Mouse (Mus musculus): ENCODE measurements around the gene Sema7a. TPM values are rescaled to one million over a fixed set of nuclear protein-coding genes. Genes with fewer than 3 reads are reported as not detected.

Sema7a gene
- polyA plus RNA-seq, 1 experiment from 2014 or later, result 1.7 TPM

DNA sequence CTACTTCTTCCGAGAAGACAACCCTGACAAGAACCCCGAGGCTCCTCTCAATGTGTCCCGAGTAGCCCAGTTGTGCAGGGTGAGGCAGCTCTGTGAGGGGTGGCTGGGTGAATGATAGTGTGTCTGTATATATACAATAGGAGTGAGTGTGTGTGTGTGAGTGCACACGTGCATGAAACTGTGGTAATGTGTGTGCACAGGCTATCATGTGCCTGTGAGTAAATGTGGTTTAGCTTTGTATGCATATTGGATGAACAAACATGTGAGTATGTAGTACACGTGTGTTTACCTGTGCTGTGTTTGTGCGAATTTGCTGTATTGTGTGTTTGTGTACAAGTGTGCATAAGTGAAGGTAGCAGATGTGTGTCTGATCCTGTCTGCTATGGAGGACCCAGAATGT is 15.9 kb downstream of the Sema7a start:
- Histone ChIP-seq H3K4me2 (replicated peaks) (no peak overlapping the region), H3K9ac (no peak overlapping the region), H3K9me3 (replicated peaks) (no peaks in the 10 kb centered on the region), H3K27me3 (no peaks in the 10 kb centered on the region), H3K27ac (no peak overlapping the region), H3K4me3 (no peak overlapping the region), H3K36me3 (peaks cover 31% of the 10 kb centered on the region; the same call in 1 of the 2 replicates), H3K4me1 (peaks cover 19% of the 10 kb centered on the region)
- no peak for ATAC-seq (ENCODE audit: low FRiP score)
- 92% methylated on average over 6 of the region's 6 CpGs for WGBS

DNA sequence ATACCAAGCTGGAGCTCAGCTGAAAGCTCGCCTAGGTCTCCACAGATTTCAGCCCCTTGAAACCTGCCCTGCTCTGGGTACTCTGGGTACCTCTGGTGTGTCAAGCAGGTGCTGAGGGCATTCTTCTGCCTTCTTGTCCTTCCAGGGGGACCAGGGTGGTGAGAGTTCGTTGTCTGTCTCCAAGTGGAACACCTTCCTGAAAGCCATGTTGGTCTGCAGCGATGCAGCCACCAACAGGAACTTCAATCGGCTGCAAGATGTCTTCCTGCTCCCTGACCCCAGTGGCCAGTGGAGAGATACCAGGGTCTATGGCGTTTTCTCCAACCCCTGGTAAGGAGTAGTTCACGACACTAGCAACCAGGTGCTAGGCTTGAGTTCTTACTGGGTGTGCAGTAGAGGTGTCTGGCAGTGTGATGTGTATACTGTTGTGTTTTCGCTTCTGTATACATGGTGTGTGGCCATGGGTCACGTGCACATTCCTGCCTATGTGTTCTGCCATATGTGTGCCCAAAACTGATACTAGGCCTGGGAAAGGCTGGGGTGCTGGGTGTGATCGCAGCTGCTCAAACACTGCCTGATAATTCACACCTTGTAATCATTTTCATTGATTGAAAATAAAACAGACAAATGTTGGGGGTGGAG is 16.4 kb downstream of the Sema7a start:
- 84% methylated on average over 9 of the region's 9 CpGs for WGBS
- Histone ChIP-seq H3K4me1 (peaks cover 13% of the 10 kb centered on the region), H3K27ac (no peak overlapping the region), H3K9ac (no peak overlapping the region), H3K9me3 (replicated peaks) (no peaks in the 10 kb centered on the region), H3K4me2 (replicated peaks) (no peak overlapping the region), H3K4me3 (no peak overlapping the region), H3K36me3 (peaks cover 37% of the 10 kb centered on the region), H3K27me3 (no peaks in the 10 kb centered on the region)
- ATAC-seq (ENCODE audit: low FRiP score), result no peak

DNA sequence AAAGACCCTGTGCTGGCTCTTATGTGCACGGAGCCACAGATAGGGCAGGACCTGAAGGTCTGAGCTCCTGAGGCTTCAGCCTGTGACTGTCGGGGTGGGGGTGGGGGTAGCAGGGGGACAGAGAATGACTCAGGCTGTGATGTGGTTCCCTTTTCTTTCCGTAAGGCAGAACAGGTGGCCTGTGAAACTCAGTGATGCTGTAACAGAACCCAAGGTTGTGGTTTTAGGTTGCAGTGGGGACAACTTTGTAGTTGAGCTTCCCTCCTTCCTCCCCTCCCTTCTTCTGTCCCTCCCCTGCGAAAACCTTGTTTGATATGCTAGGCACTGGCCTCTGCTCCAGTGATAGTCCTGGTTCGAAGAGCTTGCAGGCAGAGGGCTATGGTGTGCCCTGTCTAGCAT is 16.9 kb downstream of the Sema7a start:
- H3K36me3 ChIP-seq, result peaks cover 40% of the 10 kb centered on the region
- 84% methylated on average over 5 of the region's 5 CpGs for WGBS
- H3K27me3 ChIP-seq, result no peaks in the 10 kb centered on the region
- H3K4me2 ChIP-seq (replicated peaks), result no peak overlapping the region
- ATAC-seq (ENCODE audit: low FRiP score), result no peak
- H3K9me3 ChIP-seq (replicated peaks), result no peaks in the 10 kb centered on the region
- no peak overlapping the region for H3K4me3 ChIP-seq
- no peak overlapping the region for H3K9ac ChIP-seq
- H3K4me1 ChIP-seq, result peaks cover 11% of the 10 kb centered on the region
- no peak overlapping the region for H3K27ac ChIP-seq

DNA sequence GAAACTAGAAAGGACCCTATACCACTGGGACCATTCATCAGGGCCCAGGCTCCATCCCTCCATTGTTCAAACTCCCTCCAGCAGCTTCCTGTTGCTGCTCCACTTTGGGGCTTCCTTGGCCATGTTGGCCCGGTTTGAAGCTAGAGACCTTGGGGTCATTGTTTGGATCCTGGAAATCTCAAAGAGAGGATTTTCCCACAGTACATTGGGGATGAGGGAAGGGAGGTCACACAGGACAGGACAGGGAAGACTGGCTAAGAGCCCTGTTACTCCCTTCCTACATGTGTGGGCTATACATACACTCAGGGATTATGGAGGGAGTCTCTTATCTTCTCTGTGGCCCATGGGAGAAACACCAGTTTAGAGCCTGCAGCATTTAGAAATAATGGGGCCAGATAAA is 18.7 kb downstream of the Sema7a start:
- WGBS, result 82% methylated on average over 1 of the region's 1 CpGs
- ATAC-seq (ENCODE audit: low FRiP score), result no peak
- H3K4me1 ChIP-seq, result 0 out of 2 replicates have a peak, but pooled peaks cover 10% of the 10 kb centered on the region
- no peak overlapping the region for H3K9ac ChIP-seq
- H3K9me3 ChIP-seq (replicated peaks), result no peaks in the 10 kb centered on the region
- H3K4me2 ChIP-seq (replicated peaks), result no peak overlapping the region
- H3K27me3 ChIP-seq, result no peaks in the 10 kb centered on the region
- no peak overlapping the region for H3K4me3 ChIP-seq
- peaks cover 40% of the 10 kb centered on the region for H3K36me3 ChIP-seq
- no peak overlapping the region for H3K27ac ChIP-seq

DNA sequence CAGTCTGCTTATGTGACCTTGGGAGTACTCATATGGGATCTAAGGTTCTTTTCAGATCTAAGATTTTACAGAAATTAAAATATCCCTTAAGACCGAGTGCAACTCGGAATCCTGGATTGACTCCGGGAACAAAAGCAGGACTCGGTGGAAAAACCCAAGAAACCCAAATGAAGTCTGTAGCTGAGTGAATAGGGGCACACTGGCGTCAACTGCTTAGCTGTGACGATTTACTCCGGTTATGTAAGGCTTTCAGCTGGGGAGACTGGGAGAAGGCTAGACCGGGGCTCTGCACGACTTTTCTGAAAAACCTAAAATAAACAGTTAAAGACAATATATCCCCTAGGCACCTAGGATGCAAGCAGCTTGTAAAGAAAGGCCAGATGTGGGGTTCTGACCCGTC is 19.5 kb downstream of the Sema7a start:
- H3K9ac ChIP-seq, result no peak overlapping the region
- peaks cover 40% of the 10 kb centered on the region for H3K36me3 ChIP-seq
- H3K4me1 ChIP-seq, result peaks cover 14% of the 10 kb centered on the region; the same call in 1 of the 2 replicates
- no peaks in the 10 kb centered on the region for H3K9me3 ChIP-seq (replicated peaks)
- H3K27ac ChIP-seq, result no peak overlapping the region
- no peaks in the 10 kb centered on the region for H3K27me3 ChIP-seq
- H3K4me2 ChIP-seq (replicated peaks), result no peak overlapping the region
- WGBS, result 76% methylated on average over 10 of the region's 10 CpGs
- H3K4me3 ChIP-seq, result no peak overlapping the region
- no peak for ATAC-seq (ENCODE audit: low FRiP score)

DNA sequence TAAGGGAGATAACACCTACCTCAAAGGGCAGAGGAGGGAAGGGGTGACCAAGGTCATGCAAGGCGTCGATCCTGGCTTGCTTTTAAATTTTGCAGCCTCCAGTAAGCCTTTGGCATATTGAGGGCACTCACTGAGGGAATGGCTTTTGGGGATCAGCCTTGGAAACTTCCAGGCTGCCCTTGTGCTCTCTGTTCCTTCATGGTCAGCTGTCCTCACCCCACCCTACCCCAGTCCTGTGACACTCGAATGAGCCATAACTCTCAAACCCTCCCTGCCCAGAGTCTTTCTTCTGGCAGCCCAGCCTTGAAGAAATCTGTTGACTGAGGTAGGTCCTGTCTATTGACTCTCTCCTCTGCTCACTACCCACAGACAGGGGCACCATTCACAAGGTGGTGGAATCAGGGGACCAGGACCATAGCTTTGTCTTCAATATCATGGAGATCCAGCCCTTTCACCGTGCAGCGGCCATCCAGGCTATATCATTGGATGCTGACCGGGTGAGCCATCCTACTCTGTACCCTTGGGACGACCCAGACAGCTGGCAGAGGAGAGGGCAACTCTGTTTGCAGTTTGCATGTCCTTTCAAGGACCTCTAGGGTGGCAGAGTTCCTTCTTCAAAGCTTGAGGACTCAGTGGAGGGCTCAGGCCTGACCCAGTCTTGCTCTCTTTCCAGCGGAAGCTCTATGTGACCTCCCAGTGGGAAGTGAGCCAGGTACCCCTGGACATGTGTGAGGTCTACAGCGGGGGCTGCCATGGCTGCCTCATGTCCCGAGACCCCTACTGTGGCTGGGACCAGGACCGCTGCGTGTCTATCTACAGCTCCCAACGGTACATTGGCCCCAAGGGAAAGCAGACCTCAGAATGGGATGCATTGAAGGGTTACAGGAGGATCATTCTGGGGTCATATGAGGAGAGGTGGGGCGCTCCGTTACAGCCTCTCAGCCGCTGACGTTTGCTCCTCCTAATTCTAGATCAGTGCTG is 20.3 kb downstream of the Sema7a start:
- Histone ChIP-seq H3K36me3 (peaks cover 38% of the 10 kb centered on the region), H3K4me3 (no peak overlapping the region), H3K27ac (no peak overlapping the region), H3K27me3 (no peaks in the 10 kb centered on the region), H3K9me3 (replicated peaks) (no peaks in the 10 kb centered on the region), H3K4me2 (replicated peaks) (no peak overlapping the region), H3K9ac (no peak overlapping the region), H3K4me1 (peaks cover 16% of the 10 kb centered on the region; the same call in 1 of the 2 replicates)
- no peak for ATAC-seq (ENCODE audit: low FRiP score)
- WGBS, result 84% methylated on average over 17 of the region's 17 CpGs

DNA sequence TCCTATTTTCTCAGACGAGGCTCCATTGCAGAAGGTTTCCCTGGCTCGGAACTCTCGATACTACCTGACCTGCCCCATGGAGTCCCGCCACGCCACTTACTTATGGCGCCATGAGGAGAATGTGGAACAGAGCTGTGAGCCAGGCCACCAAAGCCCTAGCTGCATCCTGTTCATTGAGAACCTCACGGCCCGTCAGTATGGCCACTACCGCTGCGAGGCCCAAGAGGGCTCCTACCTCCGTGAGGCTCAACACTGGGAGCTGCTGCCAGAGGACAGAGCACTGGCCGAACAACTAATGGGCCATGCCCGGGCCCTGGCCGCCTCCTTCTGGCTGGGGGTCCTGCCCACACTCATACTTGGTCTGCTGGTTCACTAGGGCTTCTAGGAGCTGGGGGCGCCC is 21.3 kb downstream of the Sema7a start:
- 84% methylated on average over 15 of the region's 15 CpGs for WGBS
- Histone ChIP-seq H3K36me3 (peaks cover 30% of the 10 kb centered on the region), H3K4me3 (no peak overlapping the region), H3K4me1 (peaks cover 16% of the 10 kb centered on the region; the same call in 1 of the 2 replicates), H3K9me3 (replicated peaks) (no peaks in the 10 kb centered on the region), H3K9ac (no peak overlapping the region), H3K27ac (no peak overlapping the region), H3K4me2 (replicated peaks) (no peak overlapping the region), H3K27me3 (no peaks in the 10 kb centered on the region; the same call in 1 of the 2 replicates)
- no peak for ATAC-seq (ENCODE audit: low FRiP score)

DNA sequence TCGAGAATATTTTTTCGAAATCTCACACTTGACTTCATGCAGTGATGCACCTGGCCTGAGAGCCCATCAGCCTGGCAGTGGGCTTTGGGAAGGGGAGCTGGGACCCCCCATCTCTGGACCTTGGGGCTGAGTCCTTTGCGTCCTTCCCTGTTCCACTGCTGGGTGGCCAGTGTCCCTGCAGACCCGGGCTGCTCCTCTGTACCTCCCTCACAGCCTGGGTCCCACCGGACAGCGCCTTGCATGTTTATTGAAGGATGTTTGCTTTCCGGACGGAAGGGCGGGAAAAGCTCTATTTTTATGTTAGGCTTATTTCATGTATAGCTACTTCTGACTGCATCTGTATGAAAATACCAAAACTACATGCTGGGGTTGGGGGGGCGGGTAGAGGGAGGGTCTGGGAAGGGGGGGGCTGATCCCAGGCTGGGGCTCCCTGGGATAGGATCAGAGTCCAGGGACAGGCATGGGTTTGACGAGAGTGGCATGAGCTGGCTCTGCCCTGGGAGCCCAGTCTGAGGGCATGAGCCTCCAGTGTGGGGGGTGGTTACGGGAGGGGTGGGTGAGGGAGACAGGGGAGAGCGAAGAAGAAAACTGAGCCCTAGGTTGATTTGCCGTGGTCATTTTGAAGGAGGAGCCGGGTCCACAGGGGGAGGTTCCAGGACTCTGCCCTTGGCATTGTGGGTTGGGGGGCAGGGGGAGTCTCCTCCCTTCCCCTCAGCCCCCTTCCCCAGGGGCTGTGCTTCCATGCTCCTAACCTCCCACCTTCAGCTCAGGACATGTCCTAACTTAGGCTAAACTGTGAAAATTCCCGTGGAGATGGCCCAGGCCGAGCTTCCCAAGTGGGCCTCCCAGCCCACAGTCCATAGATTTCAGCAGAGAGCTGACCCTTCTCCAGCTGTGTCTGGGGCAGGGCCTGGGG is 22.2 kb downstream of the Sema7a start:
- Histone ChIP-seq H3K4me3 (no peak overlapping the region), H3K4me1 (peaks cover 16% of the 10 kb centered on the region; the same call in 1 of the 2 replicates), H3K27me3 (no peaks in the 10 kb centered on the region; the same call in 1 of the 2 replicates), H3K4me2 (replicated peaks) (no peak overlapping the region), H3K9ac (no peak overlapping the region), H3K9me3 (replicated peaks) (no peaks in the 10 kb centered on the region), H3K27ac (no peak overlapping the region), H3K36me3 (peaks cover 26% of the 10 kb centered on the region)
- no peak for ATAC-seq (ENCODE audit: low FRiP score)
- WGBS, result 66% methylated on average over 17 of the region's 17 CpGs

DNA sequence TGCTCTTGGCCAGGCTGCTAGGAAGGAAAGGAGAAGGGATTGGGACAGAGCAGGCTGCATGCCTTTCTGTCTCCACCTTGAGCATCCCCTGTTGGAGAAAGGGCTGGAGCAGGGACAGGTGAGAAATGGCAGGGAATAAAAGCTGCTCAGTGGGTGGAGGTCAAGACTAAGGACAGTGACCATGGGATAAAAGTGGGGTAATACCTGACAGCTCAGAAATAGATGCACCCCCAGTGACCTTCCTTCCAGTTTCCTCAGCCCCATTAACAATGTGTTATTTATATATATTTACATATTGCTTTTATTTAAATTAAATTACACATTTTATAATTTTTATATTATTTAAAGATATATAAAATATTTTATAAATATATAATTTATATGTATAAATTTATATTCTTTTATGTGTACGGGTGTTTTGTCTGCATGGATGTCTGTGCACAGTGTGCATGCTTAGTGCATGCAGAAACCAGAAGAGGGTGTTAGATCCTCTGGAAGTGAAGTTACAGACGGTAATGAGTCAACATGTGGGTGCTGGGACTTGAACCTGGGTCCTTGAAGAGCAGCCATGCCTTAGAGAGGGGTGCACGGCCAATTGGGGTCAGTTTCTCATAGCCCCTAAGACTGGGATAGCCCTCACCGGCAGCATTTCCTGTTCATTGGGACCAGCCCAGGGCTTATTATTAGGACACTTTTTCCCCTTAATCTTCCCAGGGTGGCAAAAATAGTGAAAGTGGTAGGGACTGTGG is 23.5 kb downstream of the Sema7a start:
- no peak overlapping the region for H3K4me2 ChIP-seq (replicated peaks)
- no peak overlapping the region for H3K9ac ChIP-seq
- peaks cover 15% of the 10 kb centered on the region for H3K36me3 ChIP-seq
- no peaks in the 10 kb centered on the region; the same call in 1 of the 2 replicates for H3K27me3 ChIP-seq
- 90% methylated on average over 4 of the region's 4 CpGs for WGBS
- ATAC-seq (ENCODE audit: low FRiP score), result no peak
- H3K27ac ChIP-seq, result no peak overlapping the region
- H3K4me3 ChIP-seq, result no peak overlapping the region
- no peaks in the 10 kb centered on the region for H3K9me3 ChIP-seq (replicated peaks)
- peaks cover 19% of the 10 kb centered on the region for H3K4me1 ChIP-seq

DNA sequence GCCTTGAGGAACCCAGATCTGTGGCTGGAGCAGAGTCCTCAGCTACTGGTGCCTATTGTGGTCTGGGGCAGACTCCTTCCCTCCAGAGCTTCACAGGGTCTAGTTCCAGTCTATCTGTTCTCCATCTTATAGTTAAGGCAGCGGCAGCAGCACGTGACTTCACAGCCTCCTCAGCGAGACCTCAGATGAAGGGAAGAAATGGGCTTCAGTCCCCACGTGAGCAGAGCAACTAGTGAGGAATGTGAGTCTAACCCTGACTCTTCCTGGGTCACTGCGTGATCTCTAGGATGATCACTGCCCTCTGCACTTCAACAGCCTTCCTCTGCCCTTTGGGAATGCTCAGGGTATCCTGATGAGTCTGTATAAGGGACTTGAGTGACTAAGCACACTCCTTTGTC is 24.1 kb downstream of the Sema7a start:
- H3K4me3 ChIP-seq, result no peak overlapping the region
- H3K36me3 ChIP-seq, result peaks cover 13% of the 10 kb centered on the region; the same call in 1 of the 2 replicates
- no peaks in the 10 kb centered on the region for H3K9me3 ChIP-seq (replicated peaks)
- no peak overlapping the region for H3K9ac ChIP-seq
- H3K4me2 ChIP-seq (replicated peaks), result no peak overlapping the region
- H3K4me1 ChIP-seq, result peaks cover 19% of the 10 kb centered on the region
- 61% methylated on average over 5 of the region's 5 CpGs for WGBS
- no peak for ATAC-seq (ENCODE audit: low FRiP score)
- H3K27ac ChIP-seq, result no peak overlapping the region
- no peaks in the 10 kb centered on the region; the same call in 1 of the 2 replicates for H3K27me3 ChIP-seq

DNA sequence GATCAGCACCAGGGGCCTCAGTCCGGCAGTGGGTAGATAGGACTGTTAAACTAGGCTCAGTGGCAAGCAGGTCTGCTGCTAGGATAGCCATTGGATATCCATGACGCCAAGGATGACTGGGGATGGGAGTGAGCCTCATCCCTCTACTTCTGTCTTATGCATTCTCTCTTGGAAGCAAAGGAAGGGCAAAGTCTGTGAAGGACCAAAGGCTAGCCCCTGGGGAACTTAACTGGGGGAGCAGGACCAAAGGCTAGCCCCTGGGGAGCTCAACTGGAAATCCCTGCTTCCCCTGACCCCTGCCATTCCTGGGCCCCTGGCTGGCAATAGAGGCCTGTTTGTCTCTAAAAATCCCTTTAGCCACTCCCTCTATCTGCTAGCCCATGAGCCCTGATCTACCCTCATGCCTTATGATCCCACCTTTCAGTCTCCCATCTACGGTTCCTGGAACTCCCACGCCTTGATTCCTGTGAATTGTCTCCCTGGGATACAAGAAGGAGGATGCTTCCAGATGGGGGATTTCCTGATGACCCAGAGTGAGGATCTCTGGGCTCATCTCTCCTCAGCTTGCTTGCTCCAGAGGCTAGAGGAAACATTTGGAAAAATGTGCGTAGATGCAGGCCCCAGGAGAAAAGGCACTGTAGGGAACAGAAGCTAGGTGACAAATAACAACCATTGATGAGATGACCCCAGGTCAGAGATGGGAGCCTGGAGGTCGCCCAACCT is 24.8 kb downstream of the Sema7a start:
- peaks cover 13% of the 10 kb centered on the region; the same call in 1 of the 2 replicates for H3K36me3 ChIP-seq
- no peak overlapping the region for H3K27ac ChIP-seq
- H3K4me1 ChIP-seq, result peaks cover 19% of the 10 kb centered on the region
- ATAC-seq (ENCODE audit: low FRiP score), result no peak
- H3K4me2 ChIP-seq (replicated peaks), result no peak overlapping the region
- H3K9me3 ChIP-seq (replicated peaks), result no peaks in the 10 kb centered on the region
- H3K27me3 ChIP-seq, result no peaks in the 10 kb centered on the region; the same call in 1 of the 2 replicates
- H3K9ac ChIP-seq, result no peak overlapping the region
- WGBS, result 73% methylated on average over 6 of the region's 6 CpGs
- no peak overlapping the region for H3K4me3 ChIP-seq

Data from hindbrain, embryonic 12.5 days (tissue).